Mouse (Mus musculus) spleen, adult 18-20 months (tissue): Measurements from ENCODE around the gene Agrn.

Experiments
- DNase-seq, 2 experiments: peaks; one replicate each; pipeline ENCODE4 v3.0.0; 2022; ENCODE audit warnings: mixed read lengths in 2 of 2

Gene Agrn

GRCm38 (mm10) chr4:156136285-156137100 lies 60.8 kb downstream of the Agrn start:
- DNase-seq, result no peak

DNA sequence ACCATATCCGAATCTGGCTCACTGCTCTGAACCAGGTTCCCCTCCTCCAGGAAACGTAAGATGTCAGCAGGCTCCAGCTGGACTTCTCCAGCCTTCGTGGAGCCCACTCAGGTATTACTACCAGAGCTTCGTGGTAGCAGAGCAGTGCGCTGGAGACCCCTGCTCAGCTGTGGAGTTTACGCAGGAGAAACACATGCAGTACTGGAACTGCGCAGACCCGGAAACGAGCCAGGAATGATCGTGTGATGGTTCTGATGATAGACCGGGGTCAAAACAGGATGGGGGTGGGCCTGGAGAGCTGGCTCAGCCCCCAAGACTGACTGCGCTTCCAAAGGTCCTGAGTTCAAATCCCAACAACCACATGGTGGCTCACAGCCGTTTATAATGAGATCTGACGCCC lies 61.5 kb downstream of the Agrn start:
- no peak for DNase-seq

DNA sequence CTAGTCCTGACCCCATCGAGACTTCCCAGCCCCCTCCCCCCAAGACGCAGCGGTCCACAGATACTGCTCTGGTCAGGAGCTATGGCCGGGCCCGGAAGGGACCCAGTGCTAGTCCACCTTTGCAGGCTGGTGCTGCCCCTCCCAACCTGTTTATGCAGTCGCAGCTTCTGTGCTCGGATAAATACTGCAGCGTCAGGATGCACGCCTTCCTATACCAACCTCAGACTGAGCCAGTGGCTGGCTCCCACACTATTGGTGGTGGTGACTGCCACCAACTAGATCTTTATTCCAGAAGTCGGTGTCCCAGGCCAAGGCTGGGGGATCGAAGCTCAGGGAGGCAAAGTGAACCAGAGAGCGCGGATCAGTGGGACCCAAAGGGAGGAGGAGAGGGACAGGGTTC lies 62.2 kb downstream of the Agrn start:
- DNase-seq, result no peak

GRCm38 (mm10) chr4:156133943-156134605 lies 63.2 kb downstream of the Agrn start:
- no peak for DNase-seq

GRCm38 (mm10) chr4:156133334-156133733 lies 64.0 kb downstream of the Agrn start:
- DNase-seq, result no peak

GRCm38 (mm10) chr4:156130940-156131339 lies 66.3 kb downstream of the Agrn start:
- DNase-seq, result no peak

DNA sequence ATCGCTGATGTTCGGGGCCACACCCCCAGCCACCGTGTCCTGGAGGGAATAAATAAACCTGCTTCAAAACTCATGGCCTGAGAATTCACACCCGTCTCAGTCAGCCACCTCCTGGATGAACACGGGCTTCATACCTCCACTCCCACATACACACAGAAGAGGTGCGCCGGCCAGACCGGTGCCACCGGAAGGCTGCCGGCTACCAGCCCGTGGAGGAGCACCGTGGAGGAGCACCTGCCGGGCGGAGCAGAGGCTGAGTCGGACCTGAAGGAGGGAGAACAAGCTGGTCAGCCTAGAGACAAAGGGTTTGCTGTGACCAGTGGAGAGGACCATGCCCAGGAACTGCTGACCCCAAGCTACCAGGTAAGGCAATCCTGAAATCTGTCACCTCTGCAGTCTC lies 66.9 kb downstream of the Agrn start, which contains the start of gene Rnf223:
Rnf223 (plus strand) TSS at position 78 of the 400 bp plus-strand sequence.
- DNase-seq, result no peak

GRCm38 (mm10) chr4:156128746-156129145 lies 68.5 kb downstream of the Agrn start:
- DNase-seq, result no peak

GRCm38 (mm10) chr4:156126841-156127240 lies 70.4 kb downstream of the Agrn start:
- DNase-seq, result no peak

GRCm38 (mm10) chr4:156125393-156125792 lies 71.9 kb downstream of the Agrn start:
- no peak for DNase-seq

- DNase-seq, result no peak
Measured at GRCm38 (mm10) chr4:156124077-156124476, 73.2 kb downstream of the Agrn start.
